Mouse (Mus musculus): ENCODE measurements around the gene Gm11733. TPM values are rescaled to one million over a fixed set of nuclear protein-coding genes. Genes with fewer than 3 reads are reported as not detected.

Gene Gm11733
- total RNA-seq, 4 experiments from 2014 or later: 0.14 to 0.26 (median 0.16) TPM; not detected in 1

- no peak for DNase-seq (ENCODE audit: low spot score in 2 of 2)
These were observed 5.7 kb upstream of the Gm11733 start for GRCm38 (mm10) chr11:117478271-117479006.

- peak in 1 of 2 experiments; percentile 35 for DNase-seq (ENCODE audit: low spot score in 2 of 2)
These were observed 5.0 kb upstream of the Gm11733 start for GRCm38 (mm10) chr11:117479007-117479719.

GRCm38 (mm10) chr11:117479746-117480145 is 4.4 kb upstream of the Gm11733 start:
- DNase-seq (ENCODE audit: low spot score in 2 of 2): no peak

GRCm38 (mm10) chr11:117482300-117482676 is 1.9 kb upstream of the Gm11733 start:
- no peak for DNase-seq (ENCODE audit: low spot score in 2 of 2)

- peak; percentile 86 to 90 for DNase-seq (ENCODE audit: low spot score in 2 of 2)
These were observed 1.3 kb upstream of the Gm11733 start for GRCm38 (mm10) chr11:117482677-117483511.

GRCm38 (mm10) chr11:117491408-117492208 is 7.4 kb downstream of the Gm11733 start:
- DNase-seq (ENCODE audit: low spot score in 2 of 2): no peak

- DNase-seq (ENCODE audit: low spot score in 2 of 2): no peak
These were observed 8.0 kb downstream of the Gm11733 start for GRCm38 (mm10) chr11:117492209-117492505.

GRCm38 (mm10) chr11:117496812-117497211 is 12.6 kb downstream of the Gm11733 start:
- no peak for DNase-seq (ENCODE audit: low spot score in 2 of 2)

- peak in 1 of 2 experiments; percentile 46 for DNase-seq (ENCODE audit: low spot score in 2 of 2)
These were observed 13.3 kb downstream of the Gm11733 start for GRCm38 (mm10) chr11:117497256-117498136.

- no peak for DNase-seq (ENCODE audit: low spot score in 2 of 2)
These were observed 14.0 kb downstream of the Gm11733 start for GRCm38 (mm10) chr11:117498137-117498511.

- DNase-seq (ENCODE audit: low spot score in 2 of 2): no peak
These were observed 24.8 kb downstream of the Gm11733 start for GRCm38 (mm10) chr11:117508972-117509371.

GRCm38 (mm10) chr11:117515718-117516421 is 31.7 kb downstream of the Gm11733 start:
- DNase-seq (ENCODE audit: low spot score in 2 of 2): no peak

GRCm38 (mm10) chr11:117516422-117516796 is 32.2 kb downstream of the Gm11733 start:
- no peak for DNase-seq (ENCODE audit: low spot score in 2 of 2)

- DNase-seq (ENCODE audit: low spot score in 2 of 2): no peak
These were observed 38.0 kb downstream of the Gm11733 start for GRCm38 (mm10) chr11:117521906-117522780.

GRCm38 (mm10) chr11:117522879-117523519 is 38.8 kb downstream of the Gm11733 start:
- peak; percentile 40 to 84 for DNase-seq (ENCODE audit: low spot score in 2 of 2)

GRCm38 (mm10) chr11:117525606-117526349 is 41.6 kb downstream of the Gm11733 start:
- DNase-seq (ENCODE audit: low spot score in 2 of 2): peak in 1 of 2 experiments; percentile 36

- no peak for DNase-seq (ENCODE audit: low spot score in 2 of 2)
These were observed 48.2 kb downstream of the Gm11733 start for GRCm38 (mm10) chr11:117532374-117532773.

Data from left cerebral cortex, adult 8-10 months (tissue).